Mouse (Mus musculus): Measurements from ENCODE around the gene Dclk2. TPM values are rescaled to one million over a fixed set of nuclear protein-coding genes. Genes with fewer than 3 reads are reported as not detected.

The Dclk2 gene
- polyA plus RNA-seq, 1 experiment from 2014 or later: 32.5 TPM

- DNase-seq (ENCODE audit: low spot score): no peak
- Histone ChIP-seq H3K4me3 (ENCODE audit: low read depth, low read length) (no peak overlapping the region), H3K27ac (ENCODE audit: low read depth, low read length) (no peak overlapping the region), H3K36me3 (ENCODE audit: control insufficient read depth, insufficient read depth, low read length) (no peaks in the 10 kb centered on the region), H3K4me1 (replicated peaks; ENCODE audit: control insufficient read depth, insufficient read depth, low read length) (peaks cover 8% of the 10 kb centered on the region; the same call in 1 of the 2 replicates), H3K9me3 (ENCODE audit: control insufficient read depth, low read length) (no peaks in the 10 kb centered on the region), H3K4me2 (replicated peaks; ENCODE audit: low read depth, low read length) (no peak overlapping the region), H3K9ac (ENCODE audit: low read depth, low read length) (no peak overlapping the region), H3K27me3 (ENCODE audit: control insufficient read depth, insufficient read depth, low read length) (no peaks in the 10 kb centered on the region)
- no peak for ATAC-seq (ENCODE audit: low FRiP score)
- WGBS: 68% methylated on average over 2 of the region's 2 CpGs
Observed at GRCm38 (mm10) chr3:86847536-86847935, 73.1 kb downstream of the Dclk2 start.

- no peaks in the 10 kb centered on the region for H3K27me3 ChIP-seq (ENCODE audit: control insufficient read depth, insufficient read depth, low read length)
- no peak for ATAC-seq (ENCODE audit: low FRiP score)
- H3K4me2 ChIP-seq (replicated peaks; ENCODE audit: low read depth, low read length): no peak overlapping the region
- 32% methylated on average over 4 of the region's 4 CpGs for WGBS
- peak overlapping the region; percentile 37; the same call in 1 of the 2 replicates for H3K27ac ChIP-seq (ENCODE audit: low read depth, low read length)
- no peaks in the 10 kb centered on the region for H3K9me3 ChIP-seq (ENCODE audit: control insufficient read depth, low read length)
- peaks cover 8% of the 10 kb centered on the region; the same call in 1 of the 2 replicates for H3K4me1 ChIP-seq (replicated peaks; ENCODE audit: control insufficient read depth, insufficient read depth, low read length)
- DNase-seq (ENCODE audit: low spot score): no peak
- H3K4me3 ChIP-seq (ENCODE audit: low read depth, low read length): no peak overlapping the region
- no peaks in the 10 kb centered on the region for H3K36me3 ChIP-seq (ENCODE audit: control insufficient read depth, insufficient read depth, low read length)
- no peak overlapping the region for H3K9ac ChIP-seq (ENCODE audit: low read depth, low read length)
Observed at GRCm38 (mm10) chr3:86846036-86846435, 74.6 kb downstream of the Dclk2 start.

- no peak for ATAC-seq (ENCODE audit: low FRiP score)
Observed at GRCm38 (mm10) chr3:86845578-86845977, 75.1 kb downstream of the Dclk2 start.

GRCm38 (mm10) chr3:86844804-86845481 lies 75.7 kb downstream of the Dclk2 start:
- WGBS: 7% methylated on average over 8 of the region's 8 CpGs
- Histone ChIP-seq H3K36me3 (ENCODE audit: control insufficient read depth, insufficient read depth, low read length) (no peaks in the 10 kb centered on the region), H3K9ac (ENCODE audit: low read depth, low read length) (no peak overlapping the region), H3K27me3 (ENCODE audit: control insufficient read depth, insufficient read depth, low read length) (no peaks in the 10 kb centered on the region), H3K4me1 (replicated peaks; ENCODE audit: control insufficient read depth, insufficient read depth, low read length) (0 out of 2 replicates have a peak, but pooled peaks cover 5% of the 10 kb centered on the region), H3K27ac (ENCODE audit: low read depth, low read length) (no peak overlapping the region; the same call in 1 of the 2 replicates), H3K4me2 (replicated peaks; ENCODE audit: low read depth, low read length) (peak overlapping the region; percentile 1; the same call in 1 of the 2 replicates), H3K9me3 (ENCODE audit: control insufficient read depth, low read length) (no peaks in the 10 kb centered on the region), H3K4me3 (ENCODE audit: low read depth, low read length) (no peak overlapping the region)
- DNase-seq (ENCODE audit: low spot score) (peak; percentile 71), ATAC-seq (ENCODE audit: low FRiP score) (peak; percentile 79)

More at GRCm38 (mm10) chr3:86845578-86845977, 75.1 kb downstream of the Dclk2 start:
- no peaks in the 10 kb centered on the region for H3K9me3 ChIP-seq (ENCODE audit: control insufficient read depth, low read length)
- H3K27ac ChIP-seq (ENCODE audit: low read depth, low read length): peak overlapping the region; percentile 37; the same call in 1 of the 2 replicates
- H3K4me2 ChIP-seq (replicated peaks; ENCODE audit: low read depth, low read length): no peak overlapping the region
- no peaks in the 10 kb centered on the region for H3K27me3 ChIP-seq (ENCODE audit: control insufficient read depth, insufficient read depth, low read length)
- peaks cover 5% of the 10 kb centered on the region; the same call in 1 of the 2 replicates for H3K4me1 ChIP-seq (replicated peaks; ENCODE audit: control insufficient read depth, insufficient read depth, low read length)
- H3K9ac ChIP-seq (ENCODE audit: low read depth, low read length): no peak overlapping the region
- WGBS: 63% methylated on average over 1 of the region's 1 CpGs
- H3K4me3 ChIP-seq (ENCODE audit: low read depth, low read length): no peak overlapping the region
- H3K36me3 ChIP-seq (ENCODE audit: control insufficient read depth, insufficient read depth, low read length): no peaks in the 10 kb centered on the region
- DNase-seq (ENCODE audit: low spot score): no peak

- ATAC-seq (ENCODE audit: low FRiP score) (no peak), DNase-seq (ENCODE audit: low spot score) (no peak)
- Histone ChIP-seq H3K4me1 (replicated peaks; ENCODE audit: control insufficient read depth, insufficient read depth, low read length) (0 out of 2 replicates have a peak, but pooled peaks cover 3% of the 10 kb centered on the region), H3K36me3 (ENCODE audit: control insufficient read depth, insufficient read depth, low read length) (no peaks in the 10 kb centered on the region), H3K4me2 (replicated peaks; ENCODE audit: low read depth, low read length) (no peak overlapping the region), H3K4me3 (ENCODE audit: low read depth, low read length) (no peak overlapping the region), H3K9me3 (ENCODE audit: control insufficient read depth, low read length) (no peaks in the 10 kb centered on the region), H3K9ac (ENCODE audit: low read depth, low read length) (no peak overlapping the region), H3K27ac (ENCODE audit: low read depth, low read length) (no peak overlapping the region), H3K27me3 (ENCODE audit: control insufficient read depth, insufficient read depth, low read length) (no peaks in the 10 kb centered on the region)
- WGBS: 84% methylated on average over 2 of the region's 2 CpGs
Observed at GRCm38 (mm10) chr3:86842461-86842860, 78.2 kb downstream of the Dclk2 start.

GRCm38 (mm10) chr3:86839606-86840005 lies 81.0 kb downstream of the Dclk2 start:
- 40% methylated on average over 3 of the region's 3 CpGs for WGBS
- Histone ChIP-seq H3K27me3 (ENCODE audit: control insufficient read depth, insufficient read depth, low read length) (no peaks in the 10 kb centered on the region), H3K4me1 (replicated peaks; ENCODE audit: control insufficient read depth, insufficient read depth, low read length) (no peaks in the 10 kb centered on the region), H3K9me3 (ENCODE audit: control insufficient read depth, low read length) (no peaks in the 10 kb centered on the region), H3K4me3 (ENCODE audit: low read depth, low read length) (no peak overlapping the region), H3K4me2 (replicated peaks; ENCODE audit: low read depth, low read length) (no peak overlapping the region), H3K9ac (ENCODE audit: low read depth, low read length) (no peak overlapping the region), H3K27ac (ENCODE audit: low read depth, low read length) (no peak overlapping the region), H3K36me3 (ENCODE audit: control insufficient read depth, insufficient read depth, low read length) (no peaks in the 10 kb centered on the region)
- no peak for DNase-seq (ENCODE audit: low spot score)
- ATAC-seq (ENCODE audit: low FRiP score): no peak

- Histone ChIP-seq H3K27ac (ENCODE audit: low read depth, low read length) (no peak overlapping the region), H3K27me3 (ENCODE audit: control insufficient read depth, insufficient read depth, low read length) (no peaks in the 10 kb centered on the region), H3K4me2 (replicated peaks; ENCODE audit: low read depth, low read length) (no peak overlapping the region), H3K4me1 (replicated peaks; ENCODE audit: control insufficient read depth, insufficient read depth, low read length) (no peaks in the 10 kb centered on the region), H3K9ac (ENCODE audit: low read depth, low read length) (no peak overlapping the region), H3K36me3 (ENCODE audit: control insufficient read depth, insufficient read depth, low read length) (no peaks in the 10 kb centered on the region), H3K4me3 (ENCODE audit: low read depth, low read length) (no peak overlapping the region), H3K9me3 (ENCODE audit: control insufficient read depth, low read length) (no peaks in the 10 kb centered on the region)
- 65% methylated on average over 5 of the region's 5 CpGs for WGBS
- DNase-seq (ENCODE audit: low spot score) (no peak), ATAC-seq (ENCODE audit: low FRiP score) (no peak)
Observed at GRCm38 (mm10) chr3:86837386-86837785, 83.3 kb downstream of the Dclk2 start.

- Histone ChIP-seq H3K9me3 (ENCODE audit: control insufficient read depth, low read length) (no peaks in the 10 kb centered on the region), H3K27me3 (ENCODE audit: control insufficient read depth, insufficient read depth, low read length) (no peaks in the 10 kb centered on the region), H3K4me1 (replicated peaks; ENCODE audit: control insufficient read depth, insufficient read depth, low read length) (no peaks in the 10 kb centered on the region), H3K27ac (ENCODE audit: low read depth, low read length) (no peak overlapping the region), H3K9ac (ENCODE audit: low read depth, low read length) (no peak overlapping the region), H3K4me3 (ENCODE audit: low read depth, low read length) (no peak overlapping the region), H3K36me3 (ENCODE audit: control insufficient read depth, insufficient read depth, low read length) (no peaks in the 10 kb centered on the region), H3K4me2 (replicated peaks; ENCODE audit: low read depth, low read length) (no peak overlapping the region)
- no peak for DNase-seq (ENCODE audit: low spot score)
- WGBS: 94% methylated on average over 4 of the region's 4 CpGs
- no peak for ATAC-seq (ENCODE audit: low FRiP score)
Observed at GRCm38 (mm10) chr3:86835180-86835579, 85.5 kb downstream of the Dclk2 start.

- Histone ChIP-seq H3K4me2 (replicated peaks; ENCODE audit: low read depth, low read length) (no peak overlapping the region), H3K27ac (ENCODE audit: low read depth, low read length) (no peak overlapping the region), H3K9ac (ENCODE audit: low read depth, low read length) (no peak overlapping the region), H3K36me3 (ENCODE audit: control insufficient read depth, insufficient read depth, low read length) (no peaks in the 10 kb centered on the region), H3K4me1 (replicated peaks; ENCODE audit: control insufficient read depth, insufficient read depth, low read length) (no peaks in the 10 kb centered on the region), H3K27me3 (ENCODE audit: control insufficient read depth, insufficient read depth, low read length) (no peaks in the 10 kb centered on the region), H3K9me3 (ENCODE audit: control insufficient read depth, low read length) (no peaks in the 10 kb centered on the region), H3K4me3 (ENCODE audit: low read depth, low read length) (no peak overlapping the region)
- 84% methylated on average over 7 of the region's 7 CpGs for WGBS
- DNase-seq (ENCODE audit: low spot score): no peak
- no peak for ATAC-seq (ENCODE audit: low FRiP score)
Observed at GRCm38 (mm10) chr3:86834341-86834740, 86.3 kb downstream of the Dclk2 start.

Data from hindbrain, embryonic 11.5 days (tissue).